Mouse (Mus musculus): ENCODE data around the gene Fastkd5.

Fastkd5 gene

DNA sequence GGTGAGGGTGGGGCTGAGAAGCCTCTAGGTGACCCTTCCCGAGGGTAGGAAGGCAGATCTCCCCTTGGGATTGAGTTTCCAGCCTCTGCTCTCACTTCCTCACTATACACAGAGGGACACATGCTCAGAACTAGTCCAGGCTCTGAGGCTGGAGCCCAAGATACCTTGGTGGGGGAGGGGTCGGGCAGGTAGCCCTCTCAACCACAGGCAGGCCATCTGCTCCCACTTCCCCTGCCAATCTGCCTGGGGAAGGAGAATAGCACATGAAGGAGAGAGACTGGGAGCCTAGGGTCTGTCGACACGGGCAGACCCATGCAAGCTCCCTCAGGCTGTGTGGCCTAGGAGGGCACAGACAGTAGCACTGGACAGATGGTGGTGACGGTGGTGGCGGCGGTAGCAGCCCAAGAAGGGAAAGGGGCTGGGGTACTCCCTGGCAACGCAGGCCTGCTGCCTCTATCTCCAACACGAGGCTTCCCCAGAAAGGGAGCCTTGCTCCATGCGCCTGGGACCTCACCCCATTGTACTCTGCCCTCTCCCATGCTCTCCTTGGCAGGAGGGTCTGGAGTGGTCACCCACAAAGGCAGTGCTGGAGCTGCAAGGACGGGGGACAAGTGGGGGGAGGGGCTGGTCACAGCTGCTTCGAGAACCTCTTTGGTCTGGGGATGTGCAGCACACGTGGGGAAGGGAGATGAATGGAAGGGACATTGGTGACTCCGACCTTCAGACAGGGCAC, 4.3 kb upstream of the Fastkd5 start:
- no peak for DNase-seq (ENCODE audit: low spot score in 2 of 2)

DNA sequence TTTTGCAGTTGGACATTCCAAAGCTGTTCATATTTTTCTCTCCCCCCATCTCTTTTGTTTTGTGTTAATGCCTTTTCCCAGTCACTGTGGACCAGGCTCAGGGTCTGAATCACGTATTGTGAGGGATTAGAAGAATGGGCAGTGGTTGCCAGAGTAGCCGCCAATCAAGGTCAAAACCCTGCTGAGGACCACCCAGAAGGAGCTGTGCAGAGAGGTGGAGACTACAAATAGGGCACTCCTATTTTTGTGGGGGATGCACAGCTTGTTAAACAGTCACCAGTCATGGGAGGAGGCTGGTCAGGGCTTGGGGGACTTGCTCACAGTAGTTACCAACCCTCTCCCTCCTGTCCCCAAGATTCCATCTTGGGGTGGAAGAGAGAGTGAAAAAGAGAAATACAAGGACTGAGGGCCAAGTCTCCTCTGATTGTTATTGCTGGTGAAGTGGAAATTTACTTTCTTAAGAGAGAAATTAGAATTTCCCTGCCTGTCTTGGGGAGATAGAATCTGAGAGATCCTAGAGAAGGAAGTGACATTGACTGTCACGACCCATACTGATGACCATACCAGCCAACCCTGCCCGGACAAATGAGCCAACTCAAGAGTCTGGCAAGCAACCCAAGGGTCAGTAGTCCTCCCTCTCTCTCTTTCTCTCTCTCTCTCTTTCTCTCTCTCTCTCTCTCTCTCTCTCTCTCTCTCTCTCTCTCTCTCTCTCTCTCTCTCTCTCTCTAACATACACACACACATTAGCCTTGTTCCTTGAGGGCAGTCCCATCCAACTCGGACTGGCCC, 3.3 kb upstream of the Fastkd5 start:
- no peak for DNase-seq (ENCODE audit: low spot score in 2 of 2)

DNA sequence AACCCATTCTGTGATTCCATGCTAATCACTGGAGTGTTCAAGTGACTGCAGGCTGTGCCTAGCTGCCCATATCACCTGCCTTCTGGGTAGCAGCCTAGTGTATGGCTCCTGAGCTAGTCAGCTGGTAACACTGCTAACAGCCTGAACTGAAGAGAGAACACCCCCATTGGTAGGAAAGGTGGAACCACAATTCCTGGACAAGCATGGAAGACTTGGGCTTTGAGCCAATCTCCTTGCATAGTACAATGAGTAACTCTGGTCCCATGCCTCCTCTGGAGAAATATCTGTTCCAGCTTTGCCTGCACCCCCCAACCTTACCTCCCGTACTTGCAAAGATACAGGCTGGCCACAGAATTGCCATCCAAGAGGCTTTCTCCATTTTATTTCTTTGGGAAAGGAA, 2.6 kb upstream of the Fastkd5 start:
- DNase-seq (ENCODE audit: low spot score in 2 of 2) = no peak

DNA sequence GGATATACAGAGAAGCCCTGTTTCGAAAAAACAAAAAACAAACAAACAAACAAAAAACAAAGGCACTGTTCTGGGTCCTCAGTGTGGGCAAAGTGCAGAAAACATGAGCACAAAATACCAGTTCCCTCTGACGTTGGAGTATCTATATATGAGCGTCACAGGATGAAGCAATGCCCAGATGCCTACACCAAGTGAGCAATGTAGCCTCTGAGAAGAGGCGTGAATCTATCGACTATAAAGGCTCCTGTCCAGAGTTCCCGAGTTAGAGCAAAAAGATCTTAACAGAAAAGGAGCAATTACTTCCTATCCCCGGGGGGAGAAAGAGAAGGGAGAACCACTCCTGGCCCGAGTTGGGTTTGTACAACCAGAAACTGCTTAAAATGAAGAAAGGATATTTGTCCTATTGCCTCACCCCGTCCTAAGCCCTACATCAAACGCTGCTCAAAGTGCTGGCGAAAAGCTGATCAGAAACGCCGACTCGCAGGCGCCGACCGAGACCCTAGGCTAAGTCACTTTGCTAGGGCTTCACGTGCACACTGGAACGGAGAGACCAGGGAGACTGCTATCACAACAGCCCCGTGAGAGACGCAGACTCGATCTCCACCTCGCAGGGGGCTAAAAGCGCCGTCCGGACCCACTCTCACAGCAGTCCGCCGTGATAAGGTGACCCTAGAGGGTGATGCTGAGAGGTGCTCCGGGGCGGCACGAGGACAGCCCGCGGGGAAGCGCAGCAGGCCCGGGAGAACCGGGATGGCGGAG, 568 bp downstream of the Fastkd5 start:
- DNase-seq (ENCODE audit: low spot score in 2 of 2) = peak in 1 of 2 experiments; percentile 14

DNA sequence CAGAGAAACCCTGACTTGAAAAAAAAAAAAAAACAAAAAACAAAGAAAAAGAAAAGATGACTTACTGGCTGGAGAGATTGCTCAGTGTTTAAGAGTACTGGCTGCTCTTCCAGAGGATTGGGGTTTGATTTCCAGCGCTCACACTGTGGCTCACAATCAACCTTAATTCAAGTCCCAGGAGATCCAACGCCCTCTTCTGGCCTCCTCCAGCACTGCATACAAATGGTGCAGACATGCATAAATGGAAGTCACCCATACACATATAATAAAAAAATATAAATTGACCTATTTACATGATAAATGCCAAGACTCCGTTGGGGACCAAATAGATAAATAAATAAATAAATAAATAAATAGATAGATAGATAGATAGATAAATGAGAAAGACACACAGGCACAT, 1.4 kb downstream of the Fastkd5 start:
- peak in 1 of 2 experiments; percentile 13 for DNase-seq (ENCODE audit: low spot score in 2 of 2)

DNA sequence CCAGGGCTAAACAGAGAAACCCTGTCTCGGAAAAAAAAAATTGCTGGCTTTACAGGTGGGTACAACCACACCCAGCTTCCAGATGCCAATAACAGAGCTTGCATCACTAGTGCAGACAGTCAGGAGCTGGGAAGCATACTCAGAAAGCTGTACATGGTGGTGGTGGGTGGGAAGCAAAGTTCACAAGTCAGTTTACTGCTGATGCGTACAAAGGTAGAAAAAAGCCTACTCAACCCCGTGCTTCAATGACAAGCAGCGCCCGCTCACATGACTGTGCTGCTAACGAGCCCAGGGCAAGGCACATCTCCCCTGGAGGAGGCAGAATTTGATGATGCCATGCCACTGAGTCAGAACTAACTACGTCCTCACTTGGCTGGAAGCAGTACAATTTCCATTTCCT, 10.9 kb downstream of the Fastkd5 start:
- DNase-seq (ENCODE audit: low spot score in 2 of 2) = no peak

- DNase-seq (ENCODE audit: low spot score in 2 of 2) = no peak
Measured at GRCm38 (mm10) chr2:130613091-130613490, 16.7 kb downstream of the Fastkd5 start.

DNA sequence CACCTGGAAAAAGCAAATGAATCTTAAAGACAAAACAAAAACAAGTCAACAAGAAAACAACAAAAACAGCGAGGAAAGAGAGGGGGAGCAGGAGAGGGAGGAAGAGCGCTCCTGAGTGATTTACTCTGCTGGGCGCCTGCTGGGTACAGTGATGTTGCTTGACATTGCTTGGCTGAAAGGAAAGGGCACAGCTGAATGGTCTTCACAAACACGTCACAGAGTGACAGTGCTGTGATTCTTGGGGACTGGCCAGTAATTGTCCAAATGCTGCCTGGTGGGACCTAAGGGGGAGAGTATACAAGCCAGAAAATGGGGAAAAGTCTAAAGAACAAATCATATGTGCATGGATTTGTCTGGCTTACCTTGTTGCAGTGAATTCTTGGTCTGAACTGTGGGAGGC, 27.6 kb downstream of the Fastkd5 start:
- DNase-seq (ENCODE audit: low spot score in 2 of 2) = no peak

DNA sequence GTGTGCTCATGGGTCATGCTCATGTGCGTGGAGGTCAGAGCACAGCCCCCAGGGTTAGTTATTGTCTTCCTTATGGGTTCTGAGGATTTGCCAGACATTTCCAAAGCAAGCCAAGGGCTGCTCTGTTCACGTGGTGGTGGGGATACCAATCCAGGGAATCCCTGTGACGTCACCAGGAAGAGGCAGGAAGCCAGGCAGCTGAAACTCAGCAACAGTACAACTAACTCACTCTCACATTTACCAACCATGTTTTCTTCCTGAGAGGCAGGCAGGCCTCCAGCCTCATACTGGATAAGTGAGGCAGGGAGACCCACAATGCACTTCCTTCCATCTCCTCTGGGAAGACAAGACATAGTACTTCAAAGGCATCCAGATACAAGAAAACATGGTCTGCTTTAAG, 31.4 kb downstream of the Fastkd5 start:
- no peak for DNase-seq (ENCODE audit: low spot score in 2 of 2)

GRCm38 (mm10) chr2:130597601-130598010, 32.2 kb downstream of the Fastkd5 start:
- DNase-seq (ENCODE audit: low spot score in 2 of 2) = no peak

DNA sequence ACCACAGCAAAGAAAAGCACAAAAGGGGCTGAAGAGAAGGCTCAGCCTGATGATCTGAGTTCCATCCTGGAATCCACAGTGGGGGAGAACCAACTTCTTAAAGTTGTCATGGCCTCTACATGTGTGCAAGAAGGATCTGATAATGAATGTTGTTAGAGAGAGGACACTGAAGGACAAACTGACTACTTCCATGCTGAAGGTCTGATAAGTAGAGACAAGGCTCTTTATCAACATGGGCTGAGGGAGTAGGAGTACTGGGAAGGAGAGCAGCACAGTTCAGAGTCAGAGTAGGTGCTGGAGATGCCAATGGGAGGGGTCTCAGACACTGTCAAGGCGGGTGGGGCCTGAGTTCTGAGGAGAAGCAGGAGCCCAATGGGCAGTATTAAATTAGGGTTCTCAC, 34.2 kb downstream of the Fastkd5 start:
- DNase-seq (ENCODE audit: low spot score in 2 of 2) = no peak

DNA sequence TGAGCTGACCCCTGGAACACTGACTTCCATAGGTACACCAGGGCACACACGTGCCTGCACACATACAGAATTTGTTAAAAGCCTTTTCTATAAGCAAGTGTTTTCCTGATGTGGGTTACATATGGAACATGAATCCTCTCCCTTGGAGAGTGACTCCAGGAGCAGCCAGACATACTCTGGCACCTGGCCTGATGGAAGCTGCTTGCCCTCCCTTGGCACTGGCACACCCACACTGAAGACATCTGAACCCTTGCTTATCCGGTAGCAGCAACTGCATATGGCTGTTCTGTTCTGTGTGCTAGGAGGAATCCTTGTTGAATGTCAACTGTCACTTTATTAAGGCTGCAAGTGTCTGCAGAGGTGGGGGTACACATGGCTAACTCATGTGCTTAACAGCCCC, 38.8 kb downstream of the Fastkd5 start:
- no peak for DNase-seq (ENCODE audit: low spot score in 2 of 2)

- no peak for DNase-seq (ENCODE audit: low spot score in 2 of 2)
Measured at GRCm38 (mm10) chr2:130589761-130590160, 40.1 kb downstream of the Fastkd5 start.

DNA sequence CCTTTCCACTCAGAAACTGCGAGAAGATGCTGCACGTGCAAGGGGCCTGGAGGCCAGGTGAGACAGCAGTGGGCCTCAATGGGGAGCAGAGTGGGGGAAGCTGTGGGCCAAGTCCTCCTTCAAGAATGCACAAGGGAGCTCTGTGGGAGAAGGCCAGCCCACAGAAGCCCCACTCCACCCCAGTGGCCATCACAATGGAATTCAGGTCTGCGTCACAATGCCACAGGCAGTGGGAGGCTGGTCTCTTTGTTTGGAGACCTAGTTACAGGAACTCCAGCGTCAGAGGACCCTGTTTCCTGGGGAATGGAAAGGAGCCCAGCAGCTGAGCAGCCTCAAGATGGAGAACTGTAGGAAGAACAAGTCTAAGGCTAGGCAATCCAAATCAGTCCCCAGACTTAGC, 40.7 kb downstream of the Fastkd5 start:
- DNase-seq (ENCODE audit: low spot score in 2 of 2) = no peak

DNA sequence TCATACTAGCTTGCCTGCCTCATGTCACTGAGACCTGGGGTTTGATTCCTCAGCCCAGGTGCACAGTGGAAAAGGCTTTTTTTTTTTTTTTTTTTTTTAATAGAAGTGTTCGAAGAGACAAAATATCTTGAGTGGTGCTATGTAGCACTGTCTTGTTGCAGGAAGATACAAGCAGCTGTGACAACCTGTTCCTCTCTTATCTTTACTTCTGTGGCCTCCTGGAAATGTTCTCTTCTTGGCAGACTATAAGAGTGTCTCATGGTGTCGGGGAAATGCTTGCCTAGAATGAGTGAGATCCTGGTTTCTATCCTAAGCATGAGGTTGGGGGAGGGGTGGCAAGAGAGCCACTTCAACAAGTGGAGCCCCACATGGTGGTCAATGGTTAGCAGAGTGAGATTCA, 41.5 kb downstream of the Fastkd5 start:
- no peak for DNase-seq (ENCODE audit: low spot score in 2 of 2)

- no peak for DNase-seq (ENCODE audit: low spot score in 2 of 2)
Measured at GRCm38 (mm10) chr2:130586016-130586415, 43.8 kb downstream of the Fastkd5 start.

- no peak for DNase-seq (ENCODE audit: low spot score in 2 of 2)
Measured at GRCm38 (mm10) chr2:130583902-130584560, 45.8 kb downstream of the Fastkd5 start.

- no peak for DNase-seq (ENCODE audit: low spot score in 2 of 2)
Measured at GRCm38 (mm10) chr2:130582552-130582951, 47.3 kb downstream of the Fastkd5 start, which contains the start of gene Avp. Gene Avp (minus strand): TSS chr2:130582554.

DNA sequence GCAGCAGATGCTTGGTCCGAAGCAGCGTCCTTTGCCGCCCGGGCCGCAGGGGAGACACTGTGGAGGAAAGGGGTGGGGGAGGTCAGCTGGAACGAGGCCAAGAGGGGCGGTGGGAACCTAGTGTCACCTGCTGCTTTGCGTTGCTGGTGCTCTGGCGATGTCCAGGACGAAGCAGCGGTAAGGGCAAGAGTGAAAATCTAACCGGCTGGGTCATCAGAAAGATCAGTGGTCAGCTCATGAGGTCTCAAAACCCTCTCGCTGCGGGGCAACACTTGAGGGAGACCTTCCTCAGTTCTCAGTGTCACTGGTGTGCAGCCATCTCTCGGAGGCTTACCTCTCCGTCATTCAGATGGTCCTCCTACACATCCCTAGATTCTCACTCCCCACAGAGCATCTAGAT, 48.6 kb downstream of the Fastkd5 start:
- no peak for DNase-seq (ENCODE audit: low spot score in 2 of 2)

- no peak for DNase-seq (ENCODE audit: low spot score in 2 of 2)
Measured at GRCm38 (mm10) chr2:130579791-130580190, 50.0 kb downstream of the Fastkd5 start.

GRCm38 (mm10) chr2:130578148-130578547, 51.7 kb downstream of the Fastkd5 start:
- peak; percentile 42 to 62 for DNase-seq (ENCODE audit: low spot score in 2 of 2)

GRCm38 (mm10) chr2:130577632-130578031, 52.2 kb downstream of the Fastkd5 start:
- peak; percentile 57 to 68 for DNase-seq (ENCODE audit: low spot score in 2 of 2)

Data from natural killer cell, adult 2 months (primary cell).